Mouse (Mus musculus) kidney, adult 8-10 months (tissue): ENCODE results near the gene Epha5.
A peak's percentile ranks its signal among the peaks of the same experiment; 100 is the strongest.

Experiments
- DNase-seq, 2 experiments: peaks; one replicate each; pipeline ENCODE4 v3.0.0; 2022

Gene Epha5

GRCm38 (mm10) chr5:84417062-84417879 lies at the start of gene Epha5:
Gene Epha5 (minus strand): TSS chr5:84417382.
- peak; percentile 9 to 19 for DNase-seq

- DNase-seq, result no peak
Observed at GRCm38 (mm10) chr5:84456216-84456615, 39.0 kb upstream of the Epha5 start.

GRCm38 (mm10) chr5:84454641-84455040 lies 37.5 kb upstream of the Epha5 start:
- no peak for DNase-seq

GRCm38 (mm10) chr5:84453839-84454238 lies 36.7 kb upstream of the Epha5 start:
- DNase-seq, result no peak

- no peak for DNase-seq
Observed at GRCm38 (mm10) chr5:84440232-84440631, 23.1 kb upstream of the Epha5 start.

GRCm38 (mm10) chr5:84415961-84416821 lies 991 bp downstream of the Epha5 start:
- no peak for DNase-seq

- DNase-seq, result no peak
Observed at GRCm38 (mm10) chr5:84414931-84415431, 2.2 kb downstream of the Epha5 start.

- no peak for DNase-seq
Observed at GRCm38 (mm10) chr5:84413026-84413425, 4.2 kb downstream of the Epha5 start.

- no peak for DNase-seq
Observed at GRCm38 (mm10) chr5:84408370-84408769, 8.8 kb downstream of the Epha5 start.

GRCm38 (mm10) chr5:84397085-84397484 lies 20.1 kb downstream of the Epha5 start:
- DNase-seq, result no peak

GRCm38 (mm10) chr5:84365334-84365733 lies 51.8 kb downstream of the Epha5 start:
- no peak for DNase-seq

GRCm38 (mm10) chr5:84359430-84359829 lies 57.8 kb downstream of the Epha5 start:
- DNase-seq, result no peak

GRCm38 (mm10) chr5:84353069-84353468 lies 64.1 kb downstream of the Epha5 start:
- DNase-seq, result no peak

- DNase-seq, result no peak
Observed at GRCm38 (mm10) chr5:84346728-84347499, 70.3 kb downstream of the Epha5 start.

GRCm38 (mm10) chr5:84335834-84336465 lies 81.2 kb downstream of the Epha5 start:
- DNase-seq, result no peak

- DNase-seq, result no peak
Observed at GRCm38 (mm10) chr5:84334481-84334880, 82.7 kb downstream of the Epha5 start.

GRCm38 (mm10) chr5:84331631-84332030 lies 85.6 kb downstream of the Epha5 start:
- no peak for DNase-seq

- no peak for DNase-seq
Observed at GRCm38 (mm10) chr5:84320553-84320952, 96.6 kb downstream of the Epha5 start.

- no peak for DNase-seq
Observed at GRCm38 (mm10) chr5:84320138-84320537, 97.0 kb downstream of the Epha5 start.

GRCm38 (mm10) chr5:84318814-84319340 lies 98.3 kb downstream of the Epha5 start:
- DNase-seq, result no peak

- DNase-seq, result no peak
Observed at GRCm38 (mm10) chr5:84317839-84318238, 99.3 kb downstream of the Epha5 start.

GRCm38 (mm10) chr5:84313619-84314018 lies 103.6 kb downstream of the Epha5 start:
- no peak for DNase-seq
